Mouse (Mus musculus): ENCODE results near the gene Mrpl46.

GRCm38 (mm10) chr7:78743731-78744385 lies 39.5 kb downstream of the Mrpl46 start:
- TF ChIP-seq CTCF (IDR thresholded peaks at IDR 0.05; ENCODE audit: low read depth, low read length) (no peak), POLR2A (IDR thresholded peaks at IDR 0.05; ENCODE audit: borderline replicate concordance, low read depth, low read length) (no peak)

All from bone marrow macrophage, adult 2 months (primary cell).